Comparison of ENCODE assay signal across 8 mouse cellular contexts in the genomic region with DNA sequence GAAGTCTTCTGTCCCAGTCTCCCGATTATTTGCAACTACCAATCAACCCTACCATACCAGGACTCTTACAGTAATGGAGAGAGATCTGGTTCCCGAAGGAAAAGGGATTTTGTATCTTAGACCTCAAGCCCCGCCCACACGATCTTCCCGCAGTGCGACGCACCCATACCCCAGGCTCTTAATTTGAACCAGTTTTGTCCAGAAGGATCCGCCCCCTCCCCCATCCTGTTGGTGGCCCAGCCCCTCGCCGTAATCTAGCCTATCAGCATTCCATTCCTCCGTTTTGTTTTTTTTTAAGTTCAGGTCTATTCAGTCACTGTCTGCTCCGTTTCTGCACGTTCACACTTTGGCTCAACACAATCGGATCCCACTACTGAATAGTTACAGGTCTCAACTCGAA. TPM values are rescaled to one million over a fixed set of nuclear protein-coding genes. Genes with fewer than 3 reads are reported as not detected.
A peak's percentile ranks its signal among the peaks of the same experiment; 100 is the strongest.
DNase-seq lines count a peak whose midpoint lies in the region; ATAC-seq lines count a peak whose summit lies in the region.

No protein-coding gene starts in this region.

- peak overlapping the region; percentile 69 for H3K4me2 ChIP-seq in hindbrain, embryonic 12.5 days (replicated peaks)

- peak; percentile 48 for ATAC-seq in erythroblast, adult 5-6 weeks (replicated peaks; ENCODE audit: low FRiP score, poor library complexity, severe bottlenecking)
- peak; percentile 35; the same call in 1 of the 2 replicates for ATAC-seq in hindbrain, embryonic 12.5 days (ENCODE audit: low FRiP score)

- peak overlapping the region; percentile 79 for H3K4me3 ChIP-seq in hindbrain, embryonic 12.5 days

- peaks cover 31% of the 10 kb centered on the region for H3K4me1 ChIP-seq in hindbrain, embryonic 12.5 days

- peak; percentile 68 for DNase-seq in gastrocnemius, postnatal 10 days
- DNase-seq in gastrocnemius, adult 8-10 months (ENCODE audit: low spot score in 2 of 2), result no peak
- DNase-seq in adrenal gland, adult 8-10 months, result peak; percentile 45
- peak; percentile 90 for DNase-seq in left cerebral cortex, postnatal 4 days
- DNase-seq in mesoderm, embryonic 11.5 days (ENCODE audit: low read depth, low spot score), result peak; percentile 94
- DNase-seq in splenic B cell, adult 2 months (ENCODE audit: low read depth, low spot score), result peak; percentile 46

- H3K36me3 ChIP-seq in hindbrain, embryonic 12.5 days, result peaks cover 39% of the 10 kb centered on the region
- H3K36me3 ChIP-seq in splenic B cell, adult 2 months (ENCODE audit: control insufficient read depth, insufficient read depth, low read length, poor library complexity, severe bottlenecking), result peaks cover 5% of the 10 kb centered on the region

- peak overlapping the region; percentile 80 for H3K9ac ChIP-seq in hindbrain, embryonic 12.5 days

- H3K9me3 ChIP-seq in hindbrain, embryonic 12.5 days (replicated peaks), result no peaks in the 10 kb centered on the region

- WGBS in hindbrain, embryonic 12.5 days, result under 1% methylated on average over 15 of the region's 15 CpGs

- no peaks in the 10 kb centered on the region for H3K27me3 ChIP-seq in hindbrain, embryonic 12.5 days
- H3K27me3 ChIP-seq in splenic B cell, adult 2 months (ENCODE audit: control insufficient read depth, insufficient read depth, low read length, poor library complexity, severe bottlenecking), result no peaks in the 10 kb centered on the region

- H3K27ac ChIP-seq in hindbrain, embryonic 12.5 days, result peak overlapping the region; percentile 82

- intact Hi-C loops in left cerebral cortex, postnatal 4 days (cut with DNase I), result no loop called here

RNA-seq across cellular contexts. Expression of a gene that starts 0.9 kb away (rescaled TPM):
- total RNA-seq in gastrocnemius, postnatal 10 days (2021), result 10 to 100 TPM; 50.5 to 55.8 TPM
- 10 to 100 TPM; 43.4 to 46.6 (median 45.1) TPM for total RNA-seq in gastrocnemius, adult 8-10 months (2022)
- total RNA-seq in adrenal gland, adult 8-10 months (2022), result 10 to 100 TPM; 79.1 to 93.1 (median 87.8) TPM
- 30.6 and 48.1 TPM in 2 replicates for total RNA-seq in erythroblast, adult 5-6 weeks (2015; ENCODE audit: low replicate concordance)
- total RNA-seq in erythroblast, adult 5-6 weeks (2017; ENCODE audit: low replicate concordance), result 60.7 and 118 TPM in 2 replicates
- polyA plus RNA-seq in hindbrain, embryonic 12.5 days (2016; fragmentation: Nextera tagmentation; extraction: Ambion mirVana), result 140 and 151 TPM in 2 replicates
- total RNA-seq in left cerebral cortex, postnatal 4 days (2021), result 10 to 100 TPM; 86.6 to 93.2 TPM

RNA-seq across cellular contexts. Expression of a gene that starts 0.9 kb away (rescaled TPM):
- 10 to 100 TPM; 22.4 to 25.5 TPM for total RNA-seq in gastrocnemius, postnatal 10 days (2021)
- total RNA-seq in gastrocnemius, adult 8-10 months (2022), result 10 to 100 TPM; 10.8 to 16.9 (median 13.5) TPM
- 10 to 100 TPM; 44.4 to 57.5 (median 48.6) TPM for total RNA-seq in adrenal gland, adult 8-10 months (2022)
- total RNA-seq in erythroblast, adult 5-6 weeks (2015; ENCODE audit: low replicate concordance), result 18.6 and 21.3 TPM in 2 replicates
- 8.3 and 9.1 TPM in 2 replicates for total RNA-seq in erythroblast, adult 5-6 weeks (2017; ENCODE audit: low replicate concordance)
- 42.5 and 47.3 TPM in 2 replicates for polyA plus RNA-seq in hindbrain, embryonic 12.5 days (2016; fragmentation: Nextera tagmentation; extraction: Ambion mirVana)
- 10 to 100 TPM; 22.9 to 36.2 TPM for total RNA-seq in left cerebral cortex, postnatal 4 days (2021)

RNA-seq across cellular contexts. Expression of a gene that starts 17.3 kb away (rescaled TPM):
- 10 to 100 TPM; 14.2 to 14.6 TPM for total RNA-seq in gastrocnemius, postnatal 10 days (2021)
- total RNA-seq in gastrocnemius, adult 8-10 months (2022), result 10 to 100 TPM; 13.1 to 15.5 (median 14.1) TPM
- total RNA-seq in adrenal gland, adult 8-10 months (2022), result 10 to 100 TPM; 18.7 to 28.6 (median 24.6) TPM
- 1.3 and 5.2 TPM in 2 replicates for total RNA-seq in erythroblast, adult 5-6 weeks (2015; ENCODE audit: low replicate concordance)
- total RNA-seq in erythroblast, adult 5-6 weeks (2017; ENCODE audit: low replicate concordance), result 0.68 and 2.1 TPM in 2 replicates
- 4.9 and 6.5 TPM in 2 replicates for polyA plus RNA-seq in hindbrain, embryonic 12.5 days (2016; fragmentation: Nextera tagmentation; extraction: Ambion mirVana)
- total RNA-seq in left cerebral cortex, postnatal 4 days (2021), result 10 to 100 TPM; 25.0 to 28.7 TPM

RNA-seq across cellular contexts. Expression of a gene that starts 20.5 kb away (rescaled TPM):
- total RNA-seq in gastrocnemius, postnatal 10 days (2021), result under 1 TPM; 0.38 to 0.50 TPM
- total RNA-seq in gastrocnemius, adult 8-10 months (2022), result under 1 TPM; 0.34 to 0.51 (median 0.47) TPM
- total RNA-seq in adrenal gland, adult 8-10 months (2022), result under 1 TPM; 0.22 to 0.73 (median 0.51) TPM
- total RNA-seq in erythroblast, adult 5-6 weeks (2015; ENCODE audit: low replicate concordance), result not detected in 2 replicates
- total RNA-seq in erythroblast, adult 5-6 weeks (2017; ENCODE audit: low replicate concordance), result not detected in 2 replicates
- 1.4 and 1.6 TPM in 2 replicates for polyA plus RNA-seq in hindbrain, embryonic 12.5 days (2016; fragmentation: Nextera tagmentation; extraction: Ambion mirVana)
- under 1 TPM; 0.62 to 0.81 TPM for total RNA-seq in left cerebral cortex, postnatal 4 days (2021)

RNA-seq across cellular contexts. Expression of a gene that starts 22.2 kb away (rescaled TPM):
- total RNA-seq in gastrocnemius, postnatal 10 days (2021), result not detected
- total RNA-seq in gastrocnemius, adult 8-10 months (2022), result not detected
- 1 to 10 TPM in 2 of 4 experiments, not detected in 2; 1.4 TPM for total RNA-seq in adrenal gland, adult 8-10 months (2022)
- not detected in 2 replicates for total RNA-seq in erythroblast, adult 5-6 weeks (2015; ENCODE audit: low replicate concordance)
- not detected in 2 replicates for total RNA-seq in erythroblast, adult 5-6 weeks (2017; ENCODE audit: low replicate concordance)
- not detected in 2 replicates for polyA plus RNA-seq in hindbrain, embryonic 12.5 days (2016; fragmentation: Nextera tagmentation; extraction: Ambion mirVana)
- not detected for total RNA-seq in left cerebral cortex, postnatal 4 days (2021)

Comparison
In these comparisons a context has a peak if more than half of its experiments do, and no peak if none do; other contexts are left out.
1. DNase-seq: peak in gastrocnemius, postnatal 10 days (single experiment), adrenal gland, adult 8-10 months (single experiment), left cerebral cortex, postnatal 4 days (single experiment), mesoderm, embryonic 11.5 days (single experiment) and splenic B cell, adult 2 months (single experiment); none in gastrocnemius, adult 8-10 months (0 of 2).